Mouse (Mus musculus): ENCODE data around the gene Gm10306. TPM values are rescaled to one million over a fixed set of nuclear protein-coding genes. Genes with fewer than 3 reads are reported as not detected.
A peak's percentile ranks its signal among the peaks of the same experiment; 100 is the strongest.

The Gm10306 gene
- total and polyA plus RNA-seq, 2 experiments from 2014 or later, result 0.35 TPM; not detected in 1

DNA sequence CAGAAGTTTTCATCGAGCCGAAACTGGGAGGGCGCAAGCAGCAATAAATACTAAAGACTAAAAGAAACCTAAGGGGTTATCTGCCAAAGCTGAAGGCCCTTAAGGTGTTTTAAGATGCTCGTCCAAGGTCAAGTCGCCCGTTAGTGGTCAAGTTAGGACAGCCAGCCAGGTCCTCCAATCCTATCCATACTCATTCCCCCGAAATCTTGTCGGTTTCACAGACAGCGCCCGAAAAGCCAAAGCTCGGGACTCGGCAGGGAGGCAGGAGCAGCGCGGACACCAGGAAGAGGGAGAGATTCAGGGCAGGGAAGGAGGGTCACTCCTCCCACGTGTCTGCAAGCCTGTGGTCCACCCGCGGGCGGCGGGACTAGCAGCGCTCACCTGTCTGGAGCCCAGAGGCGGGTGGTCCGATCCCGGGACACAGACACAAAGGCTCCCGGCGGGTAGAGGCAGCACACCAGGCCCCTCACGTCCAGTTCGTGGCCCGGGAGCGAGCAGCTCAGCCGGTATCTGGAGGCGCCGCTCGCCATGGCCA lies 46.2 kb downstream of the Gm10306 start:
- Histone ChIP-seq H3K4me1 (ENCODE audit: insufficient read depth, low read length) (peaks cover 3% of the 10 kb centered on the region; the same call in 1 of the 2 replicates), H3K9me3 (ENCODE audit: low read length) (no peaks in the 10 kb centered on the region), H3K27me3 (ENCODE audit: insufficient read depth, low read length) (no peaks in the 10 kb centered on the region), H3K36me3 (ENCODE audit: insufficient read depth, low read length) (no peaks in the 10 kb centered on the region), H3K4me3 (ENCODE audit: low read depth, low read length) (peak overlapping the region; percentile 86), H3K9ac (replicated peaks; ENCODE audit: low read length, poor library complexity, severe bottlenecking) (peak overlapping the region; percentile 83), H3K27ac (ENCODE audit: low read depth, low read length) (peak overlapping the region; percentile 92), H3K4me2 (ENCODE audit: low read depth, low read length, poor library complexity, severe bottlenecking) (peak overlapping the region; percentile 70)
- DNase-seq (ENCODE audit: low spot score) (peak; percentile 20), ATAC-seq (ENCODE audit: low FRiP score) (no peak; the same call in 1 of the 2 replicates)
- WGBS, result under 1% methylated on average over 33 of the region's 33 CpGs
- TF ChIP-seq CTCF (IDR thresholded peaks at IDR 0.05), result no peak

DNA sequence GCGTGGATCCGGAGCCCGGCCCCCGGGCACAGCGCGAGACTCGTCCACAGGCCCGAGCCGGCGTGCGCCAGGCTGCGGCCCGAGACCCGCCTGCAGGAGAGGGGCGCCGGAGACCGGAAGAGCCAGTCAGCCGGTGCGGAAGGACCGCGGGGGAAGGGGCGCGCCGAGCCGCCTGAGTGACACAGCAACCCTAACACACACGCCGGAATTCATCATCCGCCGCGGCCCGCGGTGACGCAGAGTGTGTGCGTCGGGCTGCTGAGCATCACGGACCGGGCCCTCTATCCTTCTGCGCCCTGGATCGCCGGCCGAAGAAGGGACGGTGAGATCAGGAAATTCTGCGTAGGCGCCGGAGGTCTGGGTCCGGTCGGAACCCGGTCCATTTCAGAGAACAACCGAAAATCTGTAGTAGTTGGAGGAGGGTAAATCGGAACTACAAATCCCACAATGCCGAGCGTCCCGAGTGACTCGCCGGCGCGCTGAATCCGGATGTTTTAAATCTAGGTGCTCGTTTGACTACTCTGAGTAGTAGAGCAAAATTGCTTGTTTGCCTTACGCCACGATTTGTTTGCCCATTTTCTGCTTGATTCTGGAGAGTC lies 46.8 kb downstream of the Gm10306 start, which contains the start of gene Plaa:
Gene Plaa (minus strand): TSS at position 214 of the 599 bp plus-strand sequence.
- H3K4me2 ChIP-seq (ENCODE audit: low read depth, low read length, poor library complexity, severe bottlenecking), result peak within 1 kb of the TSS; percentile 72
- no peaks in the 10 kb centered on the region for H3K9me3 ChIP-seq (ENCODE audit: low read length)
- H3K36me3 ChIP-seq (ENCODE audit: insufficient read depth, low read length), result no peaks in the 10 kb centered on the region
- peaks cover 3% of the 10 kb centered on the region; the same call in 1 of the 2 replicates for H3K4me1 ChIP-seq (ENCODE audit: insufficient read depth, low read length)
- ATAC-seq (ENCODE audit: low FRiP score) (peak; percentile 99), DNase-seq (ENCODE audit: low spot score) (peak; percentile 96)
- H3K4me3 ChIP-seq (ENCODE audit: low read depth, low read length), result peak within 1 kb of the TSS; percentile 86
- H3K27ac ChIP-seq (ENCODE audit: low read depth, low read length), result peak within 1 kb of the TSS; percentile 92
- peak within 1 kb of the TSS; percentile 83 for H3K9ac ChIP-seq (replicated peaks; ENCODE audit: low read length, poor library complexity, severe bottlenecking)
- TF ChIP-seq CTCF (IDR thresholded peaks at IDR 0.05), result no peak
- no peaks in the 10 kb centered on the region for H3K27me3 ChIP-seq (ENCODE audit: insufficient read depth, low read length)
- WGBS, result under 1% methylated on average over 53 of the region's 61 CpGs

DNA sequence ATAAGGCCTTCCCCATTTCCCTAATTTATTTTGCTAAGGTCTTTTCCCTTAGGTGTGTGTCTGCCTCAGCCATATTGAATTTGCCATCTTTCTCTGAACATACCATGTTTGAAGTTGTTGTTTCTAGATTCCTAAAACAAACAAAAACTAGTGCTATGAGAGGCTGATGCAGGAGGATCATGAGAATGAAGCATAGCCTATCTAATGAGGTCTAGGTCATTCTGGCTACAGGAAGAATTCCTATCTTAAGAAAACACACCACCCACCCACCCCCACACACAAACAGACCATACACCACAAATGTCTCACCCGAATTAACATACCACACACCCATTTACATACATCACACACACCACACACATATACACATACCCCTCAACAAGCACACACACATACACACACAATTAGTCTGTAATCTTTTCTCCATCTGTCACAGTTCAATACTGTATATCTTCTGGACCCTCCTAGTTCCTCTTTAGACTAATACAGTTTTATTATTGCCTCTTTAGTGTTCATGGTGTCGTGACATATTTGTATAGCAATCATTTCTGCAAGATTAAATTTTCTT lies 48.2 kb downstream of the Gm10306 start:
- DNase-seq (ENCODE audit: low spot score), result no peak
- no peak for ATAC-seq (ENCODE audit: low FRiP score)
- peaks cover 3% of the 10 kb centered on the region; the same call in 1 of the 2 replicates for H3K4me1 ChIP-seq (ENCODE audit: insufficient read depth, low read length)
- 93% methylated on average over 2 of the region's 2 CpGs for WGBS
- H3K36me3 ChIP-seq (ENCODE audit: insufficient read depth, low read length), result no peaks in the 10 kb centered on the region
- no peak for TF ChIP-seq CTCF (IDR thresholded peaks at IDR 0.05)
- H3K27me3 ChIP-seq (ENCODE audit: insufficient read depth, low read length), result no peaks in the 10 kb centered on the region
- H3K9me3 ChIP-seq (ENCODE audit: low read length), result no peaks in the 10 kb centered on the region
- no peak overlapping the region for H3K4me3 ChIP-seq (ENCODE audit: low read depth, low read length)
- H3K27ac ChIP-seq (ENCODE audit: low read depth, low read length), result no peak overlapping the region
- no peak overlapping the region for H3K9ac ChIP-seq (replicated peaks; ENCODE audit: low read length, poor library complexity, severe bottlenecking)
- no peak overlapping the region for H3K4me2 ChIP-seq (ENCODE audit: low read depth, low read length, poor library complexity, severe bottlenecking)

DNA sequence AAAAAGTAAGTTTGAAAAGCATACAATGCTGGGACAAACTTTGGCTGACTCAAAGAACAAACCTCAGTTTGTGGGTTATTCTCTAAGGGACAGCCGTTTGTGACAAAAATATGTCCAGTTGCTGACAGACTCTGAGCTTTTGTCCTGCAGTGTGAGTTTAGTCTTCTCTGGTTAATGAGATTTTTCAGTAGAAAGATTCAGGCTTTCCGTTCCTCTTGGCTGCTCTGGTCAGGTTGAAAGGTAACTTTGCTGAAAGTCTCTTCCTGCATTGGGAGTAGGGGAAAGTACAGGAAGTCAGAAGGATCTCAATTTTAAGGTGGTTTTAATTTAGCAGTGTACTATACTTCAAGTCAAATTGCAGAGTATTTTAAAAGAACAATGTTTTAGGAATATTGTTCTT lies 49.2 kb downstream of the Gm10306 start:
- no peaks in the 10 kb centered on the region for H3K9me3 ChIP-seq (ENCODE audit: low read length)
- H3K9ac ChIP-seq (replicated peaks; ENCODE audit: low read length, poor library complexity, severe bottlenecking), result no peak overlapping the region
- no peak overlapping the region for H3K4me2 ChIP-seq (ENCODE audit: low read depth, low read length, poor library complexity, severe bottlenecking)
- DNase-seq (ENCODE audit: low spot score) (no peak), ATAC-seq (ENCODE audit: low FRiP score) (no peak)
- no peaks in the 10 kb centered on the region for H3K36me3 ChIP-seq (ENCODE audit: insufficient read depth, low read length)
- no peak for TF ChIP-seq CTCF (IDR thresholded peaks at IDR 0.05)
- no peak overlapping the region for H3K4me3 ChIP-seq (ENCODE audit: low read depth, low read length)
- H3K27me3 ChIP-seq (ENCODE audit: insufficient read depth, low read length), result no peaks in the 10 kb centered on the region
- 99% methylated on average over 2 of the region's 2 CpGs for WGBS
- no peak overlapping the region for H3K27ac ChIP-seq (ENCODE audit: low read depth, low read length)
- peaks cover 3% of the 10 kb centered on the region; the same call in 1 of the 2 replicates for H3K4me1 ChIP-seq (ENCODE audit: insufficient read depth, low read length)

Other genes with a start within 250 kb of the Gm10306 start
- gene Caap1, start 250 bp downstream of the Gm10306 start, total RNA-seq (2014; rRNA removed), result 9.2 and 13.6 TPM in 2 replicates
- 8.8 and 9.2 TPM in 2 replicates for gene Caap1, start 250 bp downstream of the Gm10306 start, polyA plus RNA-seq (2015; fragmentation: Nextera tagmentation; extraction: Ambion mirVana)
- gene Plaa, start 46.7 kb downstream of the Gm10306 start, total RNA-seq (2014; rRNA removed), result 87.6 and 95.7 TPM in 2 replicates
- 63.9 and 70.4 TPM in 2 replicates for gene Plaa, start 46.7 kb downstream of the Gm10306 start, polyA plus RNA-seq (2015; fragmentation: Nextera tagmentation; extraction: Ambion mirVana)
- 9.2 and 12.5 TPM in 2 replicates for gene Ift74, start 57.9 kb downstream of the Gm10306 start, total RNA-seq (2014; rRNA removed)
- gene Ift74, start 57.9 kb downstream of the Gm10306 start, polyA plus RNA-seq (2015; fragmentation: Nextera tagmentation; extraction: Ambion mirVana), result 24.7 and 27.3 TPM in 2 replicates
- gene Lrrc19, start 93.6 kb downstream of the Gm10306 start, total RNA-seq (2014; rRNA removed), result not detected in 2 replicates
- 0.15 and 0.33 TPM in 2 replicates for gene Lrrc19, start 93.6 kb downstream of the Gm10306 start, polyA plus RNA-seq (2015; fragmentation: Nextera tagmentation; extraction: Ambion mirVana)
- 8.0 and 10.1 TPM in 2 replicates for gene Tek, start 182.7 kb downstream of the Gm10306 start, total RNA-seq (2014; rRNA removed)
- gene Tek, start 182.7 kb downstream of the Gm10306 start, polyA plus RNA-seq (2015; fragmentation: Nextera tagmentation; extraction: Ambion mirVana), result 6.9 and 8.2 TPM in 2 replicates

Measured in midbrain, postnatal 0 days (tissue).